Mouse (Mus musculus) B cell, adult 2 months (primary cell): ENCODE data around the gene Ntrk3.

Experiments
- DNase-seq, 2 experiments: peaks; one replicate each; pipeline ENCODE4 v3.0.0; 2022

The Ntrk3 gene

DNA sequence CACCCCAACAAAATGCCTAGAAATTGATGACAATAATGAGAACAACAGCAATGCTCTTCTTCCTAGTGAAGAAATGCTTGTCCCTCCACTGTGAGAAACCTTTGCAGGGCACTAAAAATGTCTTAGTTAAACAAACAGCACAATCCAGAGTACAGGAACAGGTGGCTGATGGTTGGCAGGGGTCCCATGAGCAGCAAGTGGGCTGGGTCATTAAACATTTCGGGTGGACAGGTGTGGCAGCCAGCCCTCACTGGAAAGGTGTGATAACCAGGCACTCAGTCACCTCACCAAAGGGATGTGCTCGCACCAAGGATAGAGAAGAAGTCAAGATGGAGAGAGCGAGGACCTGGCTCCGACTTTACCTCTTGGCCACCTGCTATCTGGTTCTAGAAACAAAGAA, 306.2 kb downstream of the Ntrk3 start:
- no peak for DNase-seq

DNA sequence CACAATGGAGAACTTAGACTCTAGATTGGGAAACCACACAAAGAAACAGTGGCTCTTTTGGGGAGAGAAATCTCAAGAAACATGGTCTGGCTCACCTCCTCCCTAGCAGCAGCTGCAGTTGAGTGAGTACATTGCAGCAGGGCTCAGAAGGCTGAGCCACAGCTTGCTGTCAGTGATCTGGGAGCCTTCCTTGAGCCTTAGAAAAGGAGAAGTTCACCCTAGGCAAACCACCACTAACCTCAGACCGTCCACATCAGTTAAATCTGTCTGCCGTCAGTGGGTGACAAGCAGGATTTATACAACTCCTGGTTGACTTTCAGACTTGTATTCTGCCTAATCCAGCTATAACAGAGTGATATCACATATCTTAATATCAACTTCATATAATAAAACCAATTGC, 325.6 kb downstream of the Ntrk3 start:
- no peak for DNase-seq

DNA sequence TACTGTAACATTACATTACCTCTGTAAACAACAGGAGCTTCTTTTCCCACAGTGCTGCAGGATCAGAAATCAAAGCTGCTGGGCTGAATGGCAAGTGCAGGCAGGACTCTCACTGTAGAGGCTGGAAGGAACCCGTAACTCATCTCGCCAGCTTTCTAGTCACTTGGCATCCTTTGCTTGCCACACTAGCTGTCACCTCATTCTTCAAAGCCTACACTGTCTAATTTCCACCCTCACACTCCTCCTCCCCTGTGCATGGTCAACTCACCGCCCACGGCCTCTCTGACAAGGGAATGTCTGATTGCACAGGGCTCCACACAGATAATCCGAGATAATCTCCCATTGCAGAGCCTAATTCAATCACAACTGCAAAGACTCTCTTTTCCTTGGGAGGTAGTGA, 327.8 kb downstream of the Ntrk3 start:
- no peak for DNase-seq

- no peak for DNase-seq
Observed at GRCm38 (mm10) chr7:78406641-78407291, 331.0 kb downstream of the Ntrk3 start.

GRCm38 (mm10) chr7:78404481-78404880, 333.3 kb downstream of the Ntrk3 start:
- no peak for DNase-seq

DNA sequence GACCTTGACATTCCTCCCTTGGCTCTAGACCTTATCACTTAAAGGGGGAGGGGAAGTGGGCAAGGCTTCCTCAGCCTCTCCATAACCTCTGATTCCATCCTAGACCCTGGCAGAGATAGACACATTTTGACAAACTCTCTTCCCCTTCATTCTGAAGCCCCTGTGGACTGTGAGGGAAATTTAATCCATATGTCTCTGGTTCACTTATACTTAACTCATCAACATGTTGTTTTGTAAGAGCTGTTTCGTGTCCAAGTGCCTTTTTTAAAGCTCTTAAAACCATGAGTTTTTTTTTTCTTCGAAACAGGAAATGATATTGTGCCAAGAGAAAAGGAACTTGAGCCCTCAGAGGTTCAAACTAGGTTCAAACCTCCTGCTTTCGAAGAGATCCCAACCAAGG, 335.3 kb downstream of the Ntrk3 start:
- DNase-seq: no peak

DNA sequence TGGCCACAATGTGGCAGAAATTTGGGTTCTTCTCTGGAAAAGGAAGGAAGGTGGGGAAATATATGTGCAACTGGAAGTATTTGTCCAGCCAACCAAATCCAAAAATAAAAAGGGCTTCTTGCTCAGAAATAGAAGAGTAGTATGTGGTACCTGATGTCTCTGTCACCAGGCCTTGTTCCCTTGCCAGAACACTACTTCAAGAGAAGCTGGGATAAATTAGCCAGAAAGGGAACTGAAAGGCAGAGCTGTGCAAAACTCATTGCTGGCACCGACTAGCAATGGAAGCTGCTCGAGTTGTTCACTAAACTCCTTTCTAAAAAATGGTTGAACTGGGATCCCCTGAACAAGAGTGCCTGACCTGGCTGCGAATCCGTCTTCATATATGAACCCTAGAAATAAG, 337.6 kb downstream of the Ntrk3 start:
- no peak for DNase-seq

GRCm38 (mm10) chr7:78398377-78398776, 339.4 kb downstream of the Ntrk3 start:
- no peak for DNase-seq

DNA sequence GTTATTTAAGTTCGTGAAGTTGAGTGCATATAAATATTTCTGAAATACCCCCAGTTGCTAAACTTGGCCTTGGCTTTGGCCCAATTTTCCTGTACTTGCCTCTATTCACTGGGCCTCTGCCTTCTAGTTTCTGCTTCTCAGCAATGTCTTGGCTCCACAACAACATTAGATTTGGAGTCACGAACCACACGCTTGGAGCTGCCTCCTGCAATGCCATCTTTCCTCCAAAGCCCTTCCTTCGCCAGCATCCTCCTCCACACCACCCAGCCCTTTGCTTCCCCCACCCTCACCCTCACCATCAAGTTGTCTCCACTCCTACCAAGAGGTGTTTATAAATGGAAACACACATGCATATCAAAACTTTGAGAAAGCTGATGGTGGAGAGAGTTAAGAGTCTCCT, 340.6 kb downstream of the Ntrk3 start:
- no peak for DNase-seq

GRCm38 (mm10) chr7:78390019-78390418, 347.8 kb downstream of the Ntrk3 start:
- DNase-seq: no peak

DNA sequence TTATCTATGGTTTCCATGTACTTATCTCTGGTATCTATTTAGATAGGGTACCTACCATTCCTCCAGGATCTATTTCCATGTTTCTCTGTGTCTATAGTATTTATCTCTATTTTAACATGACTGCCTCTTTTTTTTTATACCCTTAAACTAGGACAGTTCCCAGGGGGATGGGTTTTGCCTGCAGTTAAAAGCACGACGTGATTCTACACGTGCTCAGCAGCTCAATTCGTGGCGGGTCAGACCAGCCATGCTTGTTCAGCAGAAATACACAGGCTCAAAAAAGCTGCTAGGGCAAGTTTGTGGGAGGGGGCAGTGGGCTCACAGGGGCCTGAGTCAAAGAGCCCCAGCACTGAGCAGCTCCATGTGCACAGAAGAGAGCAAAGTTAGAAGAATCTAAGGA, 349.7 kb downstream of the Ntrk3 start:
- no peak for DNase-seq

GRCm38 (mm10) chr7:78385971-78386370, 351.8 kb downstream of the Ntrk3 start:
- DNase-seq: no peak

GRCm38 (mm10) chr7:78384111-78384510, 353.7 kb downstream of the Ntrk3 start:
- no peak for DNase-seq

GRCm38 (mm10) chr7:78382126-78382525, 355.7 kb downstream of the Ntrk3 start:
- no peak for DNase-seq

GRCm38 (mm10) chr7:78379784-78380183, 358.0 kb downstream of the Ntrk3 start:
- DNase-seq: no peak

DNA sequence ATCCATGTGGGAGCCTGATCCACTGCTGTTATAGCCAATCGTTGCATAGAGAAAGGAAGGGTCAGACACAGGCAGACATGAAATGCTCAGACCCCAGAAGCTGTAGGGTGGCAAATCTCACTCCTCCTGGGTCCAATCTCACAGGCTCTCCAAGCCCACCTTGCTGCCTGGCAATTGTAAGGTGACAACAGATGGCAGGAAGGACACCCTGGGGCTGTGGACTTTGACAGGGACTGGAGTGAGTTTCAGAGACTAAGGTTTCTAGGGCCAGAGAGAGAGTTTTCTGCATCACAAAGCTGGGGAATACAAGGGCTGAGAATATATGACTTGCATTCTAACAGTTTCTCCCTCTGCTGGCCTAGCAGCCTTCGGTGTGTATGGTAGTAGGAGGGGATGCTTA, 359.5 kb downstream of the Ntrk3 start:
- no peak for DNase-seq

DNA sequence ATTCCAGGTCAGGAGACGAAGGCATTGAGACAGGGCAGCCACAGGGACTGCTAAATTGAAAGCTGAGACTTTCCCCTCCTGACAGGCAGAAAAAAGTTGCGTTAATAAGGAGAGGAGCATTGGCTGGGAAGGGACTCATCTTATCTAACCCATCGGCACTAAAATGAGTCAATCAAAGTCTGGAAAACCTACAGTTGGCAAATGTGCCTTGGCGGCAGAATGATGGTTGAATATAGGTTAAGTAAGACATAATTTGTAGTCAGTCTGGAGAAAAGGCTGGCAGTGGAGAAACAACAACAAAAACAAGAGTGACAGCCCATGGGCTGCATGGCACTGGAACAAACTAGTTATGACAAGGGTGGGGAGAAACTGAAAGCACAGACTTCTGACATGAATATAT, 360.9 kb downstream of the Ntrk3 start:
- DNase-seq: no peak

DNA sequence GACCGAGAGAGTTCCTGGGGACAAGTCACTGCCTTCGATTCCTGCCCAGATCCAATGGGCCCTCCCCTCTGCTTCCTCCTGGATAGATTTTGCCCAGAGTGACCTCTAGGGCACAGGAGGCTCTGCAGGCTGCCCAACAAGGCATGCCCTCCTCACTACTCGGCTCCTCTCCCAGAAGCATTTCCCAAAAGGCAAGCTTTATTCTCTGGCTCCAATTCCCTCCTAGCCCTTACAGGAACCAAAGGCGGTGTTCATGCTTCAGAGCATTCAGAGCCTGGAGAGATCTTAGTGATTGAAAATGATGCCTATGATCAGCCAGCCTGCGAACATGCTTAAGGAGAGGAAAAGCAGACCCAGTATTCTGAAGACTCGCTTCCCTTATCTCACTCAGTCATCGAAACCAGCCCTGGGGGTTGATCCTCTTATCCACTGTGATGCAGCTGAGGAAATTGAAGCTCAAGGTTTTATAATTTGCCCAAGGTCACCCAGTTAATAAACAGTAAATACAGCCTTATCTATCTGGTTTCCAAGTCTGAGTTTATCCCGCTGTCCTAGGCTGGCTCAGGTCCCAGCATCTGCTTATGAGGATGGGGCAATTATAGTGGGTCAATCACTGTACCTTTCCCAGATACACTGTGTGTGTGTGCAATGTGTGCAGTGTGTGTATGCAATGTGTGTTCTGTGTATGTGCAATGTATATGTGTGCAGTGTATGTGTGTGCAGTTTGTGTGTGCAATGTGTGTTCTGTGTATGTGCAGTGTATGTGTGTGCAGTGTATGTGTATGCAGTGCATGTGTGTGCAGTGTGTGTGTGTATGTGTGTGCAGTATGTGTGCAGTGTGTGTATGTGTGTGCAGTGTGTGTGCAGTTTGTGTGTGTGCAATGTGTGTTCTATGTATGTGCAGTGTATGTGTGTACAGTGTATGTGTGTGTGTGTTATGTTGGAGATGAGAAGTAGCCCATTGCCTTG, 376.2 kb downstream of the Ntrk3 start:
- DNase-seq: no peak

- no peak for DNase-seq
Observed at GRCm38 (mm10) chr7:78347464-78347863, 390.3 kb downstream of the Ntrk3 start.

GRCm38 (mm10) chr7:78333422-78333821, 404.4 kb downstream of the Ntrk3 start:
- no peak for DNase-seq

- DNase-seq: no peak
Observed at GRCm38 (mm10) chr7:78328301-78328700, 409.5 kb downstream of the Ntrk3 start.

DNA sequence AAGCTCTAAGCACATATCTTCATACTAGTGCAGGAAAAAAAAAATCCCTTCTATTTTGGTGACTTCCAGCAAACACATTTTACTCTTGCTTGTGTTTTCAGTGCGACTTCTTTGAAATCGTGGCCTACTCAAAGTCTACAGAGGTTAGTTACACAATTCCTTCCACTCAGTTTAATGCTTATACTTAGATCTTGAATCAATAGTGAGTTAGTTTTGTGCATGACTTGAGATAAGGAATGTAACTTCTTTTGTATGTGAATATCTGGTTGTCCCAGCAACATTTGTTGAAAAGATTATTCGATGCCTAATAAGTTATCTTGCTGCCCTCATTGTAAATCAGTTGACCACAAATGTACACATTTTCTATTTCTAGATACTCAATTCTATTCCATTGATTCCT, 411.6 kb downstream of the Ntrk3 start:
- no peak for DNase-seq

DNA sequence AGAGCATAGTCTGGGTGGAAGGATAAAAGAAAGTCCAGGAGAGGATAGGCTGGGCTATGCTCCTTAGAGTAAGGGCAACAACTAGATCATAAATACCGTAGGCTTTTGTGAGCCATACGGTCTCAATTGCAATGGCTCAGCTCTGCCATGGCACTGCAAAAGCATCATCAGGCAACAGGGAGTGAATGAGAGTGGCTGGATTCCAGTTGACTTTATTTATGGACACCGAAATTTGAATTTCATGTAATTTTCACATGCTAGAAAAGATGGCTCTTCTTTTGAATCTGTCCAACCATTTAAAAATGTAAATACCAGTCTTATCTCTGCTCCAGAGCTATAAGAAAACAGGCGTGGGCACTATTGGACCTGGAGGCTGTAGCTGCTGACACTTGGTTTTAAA, 419.2 kb downstream of the Ntrk3 start:
- DNase-seq: no peak

- DNase-seq: no peak
Observed at GRCm38 (mm10) chr7:78305770-78306169, 432.0 kb downstream of the Ntrk3 start.
